Mouse (Mus musculus) lung, postnatal 0 days (tissue): ENCODE measurements around the gene Dock2.

Experiments used
- CTCF ChIP-seq: IDR thresholded peaks from 2 replicates; pipeline ENCODE4 v1.5.1; 2016; ENCODE audit warnings: antibody characterized with exemption, mild to moderate bottlenecking
- EP300 ChIP-seq: IDR thresholded peaks from 2 replicates; pipeline ENCODE4 v1.6.1; 2016; ENCODE audit warnings: antibody characterized with exemption, mild to moderate bottlenecking, control low read depth

DNA sequence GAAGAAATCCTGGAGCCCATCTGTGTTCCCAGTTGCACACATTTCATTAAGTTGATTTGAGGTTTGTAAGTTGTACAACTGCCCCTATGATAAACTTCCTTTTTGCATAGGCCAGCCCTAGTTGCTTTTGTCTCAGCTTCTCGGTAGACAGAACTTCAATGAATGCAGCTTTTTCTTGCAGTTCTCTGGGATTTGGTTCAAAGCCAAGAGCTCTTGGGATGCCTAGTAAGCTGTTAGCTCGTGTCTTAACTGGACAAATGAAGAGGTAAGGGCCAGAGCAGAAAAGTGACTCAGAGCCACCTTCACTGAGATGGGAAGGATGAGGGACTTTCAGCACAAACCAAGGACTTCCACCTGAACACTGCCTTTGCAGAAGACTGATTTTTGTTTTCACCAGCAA is 266.7 kb downstream of the Dock2 start:
- TF ChIP-seq CTCF (no peak), EP300 (no peak)
